Mouse (Mus musculus) midbrain, embryonic 13.5 days (tissue): Measurements from ENCODE around the gene Slc12a4. TPM values are rescaled to one million over a fixed set of nuclear protein-coding genes. Genes with fewer than 3 reads are reported as not detected.
"Not testable (repeated sequence)": the region's sequence is repeated elsewhere in the genome, so short reads cannot be mapped to it uniquely, and the experiment has no call there.

Experiments used
- ATAC-seq: fragments of 200-750 bp; cut with Nextera tagmentation; 2 replicates; pipeline ENCODE4 v1.8.0; 2017; ENCODE audit warnings: mild to moderate bottlenecking, moderate TSS enrichment, moderate library complexity
- H3K27ac ChIP-seq: fragments of 300-500 bp; sonication (generic); 2 replicates; pipeline ENCODE4 v1.5.1; 2015; ENCODE audit warnings: inconsistent platforms, mild to moderate bottlenecking, moderate library complexity
- H3K27me3 ChIP-seq: fragments of 300-500 bp; sonication (generic); 2 replicates; pipeline ENCODE4 v1.6.1; 2015; ENCODE audit warnings: mild to moderate bottlenecking, inconsistent platforms
- H3K36me3 ChIP-seq: fragments of 300-500 bp; sonication (generic); 2 replicates; pipeline ENCODE4 v1.6.1; 2015; ENCODE audit warnings: mild to moderate bottlenecking, inconsistent platforms
- H3K4me1 ChIP-seq: fragments of 300-500 bp; sonication (generic); replicated peaks from 2 replicates; pipeline ENCODE4 v1.6.1; 2015; ENCODE audit warnings: inconsistent platforms
- H3K4me2 ChIP-seq: fragments of 300-500 bp; sonication (generic); replicated peaks from 2 replicates; pipeline ENCODE4 v1.6.1; 2015; ENCODE audit warnings: moderate library complexity, mild to moderate bottlenecking, inconsistent platforms
- H3K4me3 ChIP-seq: fragments of 300-500 bp; sonication (generic); replicated peaks from 2 replicates; pipeline ENCODE4 v1.5.1; 2015; ENCODE audit warnings: mild to moderate bottlenecking, inconsistent platforms
- H3K9ac ChIP-seq: fragments of 300-500 bp; sonication (generic); replicated peaks from 2 replicates; pipeline ENCODE4 v1.6.1; 2015; ENCODE audit warnings: mild to moderate bottlenecking, inconsistent platforms
- H3K9me3 ChIP-seq: fragments of 300-500 bp; sonication (generic); 2 replicates; pipeline ENCODE4 v1.6.1; 2016; ENCODE audit warnings: mild to moderate bottlenecking, inconsistent platforms
- WGBS: fragments of 180-500 bp; shearing (Covaris S2); methylation state at CpG from one replicate; pipeline ENCODE4 v1.1.7; 2015; 5-methylcytosine and 5-hydroxymethylcytosine counted together
- polyA plus RNA-seq: library from polyadenylated mRNA; unstranded; fragments of >200 nt; fragmentation: Nextera tagmentation; extraction: Ambion mirVana; gene quantifications from 2 replicates; pipeline ENCODE4 v1.2.1, GENCODE M21; 2015

Slc12a4 gene
- polyA plus RNA-seq, 1 experiment from 2014 or later: 5.6 TPM

DNA sequence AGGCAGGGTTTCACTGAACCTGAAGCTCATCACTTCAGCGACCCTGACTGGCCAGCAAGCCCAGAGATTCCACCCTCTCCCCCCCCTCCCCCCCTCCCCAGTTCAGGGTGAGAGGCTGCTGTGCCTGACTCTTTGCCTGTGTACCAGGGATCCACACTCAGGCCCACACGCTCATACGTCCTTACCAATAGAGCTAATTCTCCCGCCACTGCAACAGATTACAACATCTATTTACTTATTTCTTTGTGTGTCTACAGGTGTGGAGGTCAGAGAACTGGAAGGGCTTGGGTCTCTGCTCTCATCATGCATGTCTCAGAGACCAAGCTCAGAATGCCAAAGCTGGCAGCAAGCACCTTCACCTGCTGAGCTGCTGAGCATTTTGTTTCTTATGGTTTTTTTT lies 27.3 kb upstream of the Slc12a4 start:
- no peak overlapping the region for H3K4me3 ChIP-seq
- H3K27ac ChIP-seq: no peak overlapping the region
- 0 out of 2 replicates have a peak, but pooled peaks cover 5% of the 10 kb centered on the region for H3K27me3 ChIP-seq
- WGBS: 59% methylated on average over 4 of the region's 4 CpGs
- H3K4me2 ChIP-seq: no peak overlapping the region
- H3K36me3 ChIP-seq: no peaks in the 10 kb centered on the region
- peaks cover 5% of the 10 kb centered on the region; the same call in 1 of the 2 replicates for H3K4me1 ChIP-seq
- ATAC-seq: no peak
- no peaks in the 10 kb centered on the region for H3K9me3 ChIP-seq
- no peak overlapping the region for H3K9ac ChIP-seq

DNA sequence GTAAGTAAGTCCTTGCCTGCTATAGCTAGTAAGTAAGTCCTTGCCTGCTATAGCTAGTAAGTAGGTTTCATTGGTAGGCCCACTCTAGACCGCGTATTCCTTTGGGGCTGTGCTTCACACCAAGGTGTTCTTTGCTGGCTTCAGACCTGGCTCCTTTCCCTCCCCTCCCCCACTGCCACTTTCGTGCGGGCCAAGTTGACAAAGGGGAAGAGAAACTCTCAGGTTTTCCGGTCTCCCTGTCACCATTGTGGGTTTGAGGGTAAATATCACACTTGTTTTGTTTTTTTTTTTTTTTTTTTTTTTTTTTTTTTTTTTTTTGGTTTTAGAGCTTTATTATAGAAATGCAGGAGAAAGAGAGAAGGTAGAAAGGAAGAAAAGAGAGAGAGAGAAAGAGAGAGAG lies 26.6 kb upstream of the Slc12a4 start:
- no peak overlapping the region for H3K27ac ChIP-seq
- H3K9ac ChIP-seq: no peak overlapping the region
- H3K4me1 ChIP-seq: peaks cover 5% of the 10 kb centered on the region; the same call in 1 of the 2 replicates
- H3K4me2 ChIP-seq: no peak overlapping the region
- no peak for ATAC-seq
- no peaks in the 10 kb centered on the region for H3K9me3 ChIP-seq
- 64% methylated on average over 5 of the region's 5 CpGs for WGBS
- H3K27me3 ChIP-seq: 0 out of 2 replicates have a peak, but pooled peaks cover 5% of the 10 kb centered on the region
- H3K4me3 ChIP-seq: no peak overlapping the region
- H3K36me3 ChIP-seq: no peaks in the 10 kb centered on the region

DNA sequence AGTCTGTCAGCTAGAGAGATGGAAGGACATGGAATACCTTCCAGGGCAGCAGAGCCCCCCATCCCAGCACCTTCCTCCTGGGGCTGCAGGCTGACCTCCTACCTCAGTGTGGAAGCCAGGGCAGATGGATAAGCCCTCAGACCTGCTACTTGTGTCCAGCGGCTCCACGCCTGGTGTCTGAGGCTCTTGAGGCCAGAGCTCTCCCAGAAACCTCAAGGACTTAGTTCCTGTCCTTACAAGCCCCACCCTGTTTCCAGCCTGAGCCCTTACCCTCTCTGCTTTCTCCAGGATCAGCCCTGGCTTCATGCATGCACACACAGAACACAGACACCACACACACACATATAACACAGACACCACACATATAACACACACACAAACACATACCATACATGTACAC lies 25.6 kb upstream of the Slc12a4 start:
- H3K4me1 ChIP-seq: peaks cover 5% of the 10 kb centered on the region; the same call in 1 of the 2 replicates
- WGBS: 88% methylated on average over 2 of the region's 2 CpGs
- no peak overlapping the region for H3K27ac ChIP-seq
- H3K4me3 ChIP-seq: no peak overlapping the region
- H3K9me3 ChIP-seq: no peaks in the 10 kb centered on the region
- no peak overlapping the region for H3K4me2 ChIP-seq
- no peaks in the 10 kb centered on the region for H3K36me3 ChIP-seq
- ATAC-seq: no peak
- H3K27me3 ChIP-seq: 0 out of 2 replicates have a peak, but pooled peaks cover 5% of the 10 kb centered on the region
- no peak overlapping the region for H3K9ac ChIP-seq

DNA sequence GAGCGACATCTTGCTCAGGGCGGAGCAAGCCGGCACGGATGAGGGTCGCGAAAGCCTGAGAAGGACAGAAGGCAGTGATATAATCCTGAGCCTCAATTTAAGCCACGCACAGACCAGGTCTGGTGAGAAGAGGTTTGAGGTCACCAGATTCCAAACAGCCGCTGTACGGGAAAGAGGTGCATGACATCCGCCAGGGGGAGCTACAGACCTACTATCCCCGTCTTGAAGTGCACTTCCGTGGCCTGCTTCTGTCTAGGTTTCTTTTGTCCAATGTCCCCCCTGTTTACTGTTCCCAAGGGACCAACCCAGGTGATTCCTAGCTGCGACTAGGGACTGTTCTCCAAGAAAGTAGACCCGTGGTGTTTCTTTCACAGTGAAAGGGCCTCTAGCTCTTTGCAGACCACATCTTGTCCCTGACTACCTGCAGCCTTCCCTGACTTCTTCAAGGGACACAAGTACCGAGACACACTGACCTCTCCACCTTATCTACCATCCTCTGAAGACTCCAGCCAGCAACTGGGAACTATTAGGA lies 25.0 kb upstream of the Slc12a4 start, which contains the start of gene Dus2:
Gene Dus2 (plus strand): TSS at position 482 of the 532 bp plus-strand sequence.
- Histone ChIP-seq H3K27ac (no peak within 1 kb of the TSS), H3K36me3 (no peaks in the 10 kb centered on the region), H3K4me2 (0 out of 2 replicates have a peak within 1 kb of the TSS, but pooled peaks have one; percentile 14), H3K4me3 (no peak within 1 kb of the TSS), H3K4me1 (peaks cover 5% of the 10 kb centered on the region; the same call in 1 of the 2 replicates), H3K9ac (no peak within 1 kb of the TSS), H3K27me3 (0 out of 2 replicates have a peak, but pooled peaks cover 5% of the 10 kb centered on the region), H3K9me3 (no peaks in the 10 kb centered on the region)
- ATAC-seq: 0 out of 2 replicates have a peak, but pooled peaks have one; percentile 53
- WGBS: 11% methylated on average over 15 of the region's 15 CpGs

DNA sequence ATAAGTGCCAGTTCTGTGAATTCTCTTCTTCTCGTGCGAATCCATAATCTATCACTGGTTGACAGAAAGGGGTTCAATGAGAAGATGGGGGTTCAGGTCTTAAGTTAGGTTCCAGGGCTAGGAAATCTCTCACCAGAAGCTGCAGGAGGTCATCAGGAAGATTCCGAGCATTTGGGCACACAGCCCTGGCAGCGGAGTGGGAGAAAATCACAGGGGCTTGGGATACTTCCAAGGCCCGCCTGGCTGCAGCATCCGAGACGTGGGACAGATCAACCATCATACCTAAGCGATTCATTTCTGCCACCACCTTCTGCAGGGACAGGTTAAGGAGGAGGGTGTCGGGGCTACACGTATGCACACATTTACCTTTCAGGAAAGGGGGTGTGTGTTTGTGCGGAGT lies 22.6 kb upstream of the Slc12a4 start:
- H3K4me2 ChIP-seq: no peak overlapping the region
- H3K4me3 ChIP-seq: no peak overlapping the region
- H3K4me1 ChIP-seq: peaks cover 5% of the 10 kb centered on the region; the same call in 1 of the 2 replicates
- H3K9ac ChIP-seq: no peak overlapping the region
- no peaks in the 10 kb centered on the region for H3K36me3 ChIP-seq
- no peak for ATAC-seq
- H3K9me3 ChIP-seq: no peaks in the 10 kb centered on the region
- WGBS: 88% methylated on average over 11 of the region's 11 CpGs
- H3K27ac ChIP-seq: no peak overlapping the region
- H3K27me3 ChIP-seq: 0 out of 2 replicates have a peak, but pooled peaks cover 5% of the 10 kb centered on the region

DNA sequence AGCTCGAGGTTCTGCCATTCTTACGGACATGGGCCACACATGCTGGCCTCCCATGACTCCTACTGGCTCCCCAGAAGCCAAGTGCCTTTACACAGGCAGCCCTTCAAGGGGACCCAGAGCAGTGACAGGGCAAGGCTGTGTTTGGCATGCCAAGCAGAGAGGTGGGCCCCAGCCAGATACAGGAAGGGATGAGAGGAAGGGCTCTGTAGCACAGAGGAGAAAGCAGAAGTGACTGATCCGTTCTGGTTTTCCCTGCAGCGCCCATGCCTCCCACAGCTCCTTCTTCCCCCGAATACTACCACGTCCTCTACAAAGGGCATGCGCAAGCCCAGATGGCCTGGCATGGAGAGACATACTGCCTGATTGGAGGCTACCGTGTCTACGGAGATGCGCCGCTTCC lies 17.5 kb upstream of the Slc12a4 start:
- H3K9ac ChIP-seq, H3K4me3 ChIP-seq, H3K4me1 ChIP-seq, ATAC-seq, H3K9me3 ChIP-seq, H3K36me3 ChIP-seq, H3K27me3 ChIP-seq, H3K27ac ChIP-seq, H3K4me2 ChIP-seq: not testable (repeated sequence)
- 83% methylated on average over 11 of the region's 11 CpGs for WGBS

DNA sequence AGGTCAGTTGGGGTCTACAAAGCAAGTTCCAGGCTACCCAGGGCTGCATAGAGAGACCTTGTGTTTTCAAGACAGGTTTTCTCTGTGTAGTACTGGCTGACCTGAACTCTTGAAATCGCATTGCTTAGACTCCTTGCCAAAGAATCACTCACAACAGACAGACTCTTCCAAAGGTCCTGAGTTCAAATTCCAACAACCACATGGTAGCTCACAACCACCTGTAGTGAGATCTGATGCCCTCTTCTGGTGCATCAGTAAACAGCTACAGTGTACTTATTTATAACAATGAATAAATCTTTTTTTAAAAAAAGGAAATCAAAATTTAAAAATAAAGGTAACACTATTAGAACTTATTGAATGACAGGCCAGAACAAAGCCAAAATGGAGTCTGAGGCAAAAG lies 15.2 kb upstream of the Slc12a4 start:
- Histone ChIP-seq H3K27me3 (no peaks in the 10 kb centered on the region), H3K27ac (no peak overlapping the region), H3K9me3 (no peaks in the 10 kb centered on the region), H3K4me1 (no peaks in the 10 kb centered on the region), H3K4me2 (no peak overlapping the region), H3K9ac (no peak overlapping the region), H3K4me3 (no peak overlapping the region), H3K36me3 (no peaks in the 10 kb centered on the region)
- WGBS: 92% methylated on average over 1 of the region's 1 CpGs
- no peak for ATAC-seq

DNA sequence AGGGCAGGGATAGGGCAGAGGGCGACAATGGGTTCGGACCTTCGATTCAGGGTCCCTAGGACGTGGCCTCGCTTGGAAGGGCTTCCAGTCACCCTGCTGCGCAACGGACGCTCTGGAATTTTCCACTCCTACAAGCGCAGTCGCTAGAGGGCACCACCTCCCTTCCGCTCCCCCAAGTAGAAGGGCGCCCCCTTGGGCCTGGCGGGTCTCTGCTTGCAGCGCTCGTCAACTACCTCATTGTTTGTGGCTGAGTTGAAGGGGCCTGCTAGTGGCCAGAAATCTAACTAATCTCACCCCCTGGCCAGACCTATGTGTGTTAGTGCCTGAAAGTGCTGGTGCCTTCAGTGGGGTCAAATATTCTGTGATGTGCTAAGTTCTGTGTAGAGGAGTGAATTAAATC lies 13.4 kb upstream of the Slc12a4 start, which contains the start of gene Dpep3:
Gene Dpep3 (minus strand): TSS at position 105 of the 400 bp plus-strand sequence.
- no peak within 1 kb of the TSS for H3K9ac ChIP-seq
- H3K4me3 ChIP-seq: no peak within 1 kb of the TSS
- no peaks in the 10 kb centered on the region for H3K4me1 ChIP-seq
- 94% methylated on average over 15 of the region's 15 CpGs for WGBS
- H3K27me3 ChIP-seq: no peaks in the 10 kb centered on the region
- no peak for ATAC-seq
- no peaks in the 10 kb centered on the region for H3K36me3 ChIP-seq
- H3K4me2 ChIP-seq: no peak within 1 kb of the TSS
- H3K9me3 ChIP-seq: no peaks in the 10 kb centered on the region
- no peak within 1 kb of the TSS for H3K27ac ChIP-seq

DNA sequence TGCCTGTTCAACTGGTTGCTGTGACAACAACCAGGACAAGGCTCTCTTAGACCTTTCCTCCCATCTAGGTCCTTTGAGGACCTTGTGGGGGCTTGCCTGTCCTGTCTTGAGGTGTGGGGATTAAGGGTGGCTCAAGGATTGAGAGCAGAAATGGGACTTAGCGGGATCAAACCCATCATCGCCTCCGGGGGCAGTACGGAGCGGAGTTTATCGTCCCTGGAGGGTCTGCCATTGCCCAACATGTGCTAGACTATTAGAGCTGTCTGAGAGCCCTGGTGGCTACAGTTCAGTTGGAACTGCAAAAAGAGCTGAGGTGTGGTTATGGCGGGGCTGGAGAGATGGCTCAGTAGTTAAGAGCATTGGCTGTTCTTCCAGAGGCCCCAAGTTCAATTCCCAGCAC lies 9.5 kb upstream of the Slc12a4 start:
- Histone ChIP-seq H3K27me3 (no peaks in the 10 kb centered on the region), H3K9ac (no peak overlapping the region), H3K4me1 (no peaks in the 10 kb centered on the region), H3K4me3 (no peak overlapping the region), H3K36me3 (no peaks in the 10 kb centered on the region), H3K9me3 (no peaks in the 10 kb centered on the region), H3K27ac (no peak overlapping the region), H3K4me2 (no peak overlapping the region)
- whole genome bisulfite sequencing: 61% methylated on average over 7 of the region's 7 CpGs
- no peak for ATAC-seq

DNA sequence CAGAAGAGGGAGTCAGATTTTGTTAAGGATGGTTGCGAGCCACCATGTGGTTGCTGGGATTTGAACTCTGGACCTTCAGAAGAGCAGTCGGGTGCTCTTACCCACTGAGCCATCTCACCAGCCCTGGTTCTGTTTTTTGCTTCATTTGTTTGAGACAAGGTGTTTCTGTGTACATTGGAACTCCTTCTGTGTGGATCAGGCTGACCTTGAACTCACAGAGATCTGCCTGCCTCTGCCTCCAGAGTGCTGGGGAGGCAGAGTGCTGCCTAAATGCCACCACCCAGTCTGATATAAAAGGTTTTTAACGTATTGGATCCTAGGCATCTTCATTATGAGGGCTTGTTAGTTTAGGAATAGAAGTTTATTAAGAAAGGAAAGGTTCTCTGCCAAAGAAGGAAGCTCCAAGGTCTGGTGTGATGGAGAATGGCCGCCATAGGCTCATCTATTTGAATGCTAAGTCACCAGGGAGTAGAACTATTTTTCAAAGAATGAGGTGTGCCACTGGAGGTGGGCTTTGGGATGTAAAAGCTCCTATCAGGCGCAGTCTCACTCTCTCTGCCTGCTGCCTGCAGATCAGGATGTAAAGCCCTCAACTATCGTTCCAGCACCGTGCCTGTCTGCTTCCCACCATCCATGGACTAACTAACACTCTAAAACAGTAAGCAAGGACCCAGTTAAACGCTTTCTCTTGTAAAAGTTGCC lies 5.3 kb upstream of the Slc12a4 start:
- peaks cover 19% of the 10 kb centered on the region for H3K27me3 ChIP-seq
- H3K27ac ChIP-seq: no peak overlapping the region
- no peaks in the 10 kb centered on the region for H3K36me3 ChIP-seq
- H3K4me3 ChIP-seq: no peak overlapping the region
- no peak for ATAC-seq
- no peak overlapping the region for H3K9ac ChIP-seq
- no peak overlapping the region for H3K4me2 ChIP-seq
- no peaks in the 10 kb centered on the region for H3K4me1 ChIP-seq
- 76% methylated on average over 8 of the region's 8 CpGs for WGBS
- no peaks in the 10 kb centered on the region for H3K9me3 ChIP-seq

DNA sequence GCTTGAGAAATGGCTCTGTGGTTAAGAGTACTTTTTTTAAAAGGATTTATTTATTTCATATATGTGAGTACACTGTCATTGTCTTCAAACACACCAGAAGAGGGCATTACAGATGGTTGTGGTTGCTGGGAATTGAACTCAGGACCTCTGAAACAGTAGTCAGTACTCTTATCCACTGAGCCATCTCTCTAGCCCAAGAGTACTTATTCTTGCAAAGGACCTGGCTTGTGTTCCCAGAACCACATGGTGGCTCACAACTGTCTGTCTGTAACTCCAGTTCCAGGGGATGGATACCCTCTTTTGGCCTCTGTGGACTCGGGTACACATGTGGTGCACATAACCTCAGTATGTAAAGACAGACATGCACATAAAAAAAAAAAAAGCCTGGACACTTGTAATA lies 3.5 kb upstream of the Slc12a4 start:
- H3K27me3 ChIP-seq: peaks cover 37% of the 10 kb centered on the region
- H3K9me3 ChIP-seq: no peaks in the 10 kb centered on the region
- no peak for ATAC-seq
- H3K4me1 ChIP-seq: peaks cover 11% of the 10 kb centered on the region
- no peak overlapping the region for H3K27ac ChIP-seq
- no peak overlapping the region for H3K4me3 ChIP-seq
- H3K36me3 ChIP-seq: no peaks in the 10 kb centered on the region
- H3K9ac ChIP-seq: no peak overlapping the region
- H3K4me2 ChIP-seq: no peak overlapping the region
- WGBS: 78% methylated on average over 1 of the region's 1 CpGs

DNA sequence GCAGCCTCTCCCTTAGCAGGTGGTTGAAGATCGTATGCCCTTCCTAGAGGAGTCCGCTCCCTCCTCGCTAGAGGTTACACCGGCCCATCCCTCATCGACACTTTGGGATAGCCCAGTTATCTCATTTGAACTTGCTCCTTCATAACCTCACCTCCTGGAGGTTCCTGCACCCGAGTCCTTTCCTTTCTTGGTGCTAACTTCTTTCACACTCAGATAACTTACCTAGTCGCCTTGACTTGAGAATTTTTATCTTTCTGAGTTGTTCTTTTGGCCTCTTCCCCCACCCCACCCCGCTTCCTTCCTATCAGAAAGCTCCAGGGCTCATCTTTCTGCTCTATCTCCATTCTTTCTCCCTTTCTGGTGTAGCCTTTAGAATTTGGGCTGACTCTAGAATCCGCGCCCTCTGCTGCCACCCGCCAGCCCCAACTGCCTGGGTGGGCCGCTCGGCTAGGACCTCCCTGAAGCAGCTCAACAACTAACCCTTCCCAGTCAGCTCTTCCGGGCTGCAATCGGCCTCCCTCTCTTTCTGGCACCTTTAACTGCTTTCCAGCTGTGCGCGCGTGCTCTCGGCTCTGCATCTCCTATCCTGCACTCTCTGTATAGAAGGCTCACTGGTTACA lies 905 bp upstream of the Slc12a4 start:
- H3K4me3 ChIP-seq: no peak overlapping the region

More for the DNA sequence above, 905 bp upstream of the Slc12a4 start:
- WGBS: 8% methylated on average over 19 of the region's 19 CpGs
- Histone ChIP-seq H3K36me3 (no peaks in the 10 kb centered on the region), H3K4me1 (peaks cover 11% of the 10 kb centered on the region), H3K4me2 (no peak overlapping the region; the same call in 1 of the 2 replicates), H3K27me3 (peaks cover 39% of the 10 kb centered on the region), H3K9ac (no peak overlapping the region), H3K27ac (no peak overlapping the region), H3K9me3 (no peaks in the 10 kb centered on the region)
- ATAC-seq: no peak
